Mouse (Mus musculus): ENCODE measurements around the gene Sec14l5. TPM values are rescaled to one million over a fixed set of nuclear protein-coding genes. Genes with fewer than 3 reads are reported as not detected.

Gene Sec14l5
- polyA plus RNA-seq, 1 experiment from 2014 or later = 0.03 TPM

DNA sequence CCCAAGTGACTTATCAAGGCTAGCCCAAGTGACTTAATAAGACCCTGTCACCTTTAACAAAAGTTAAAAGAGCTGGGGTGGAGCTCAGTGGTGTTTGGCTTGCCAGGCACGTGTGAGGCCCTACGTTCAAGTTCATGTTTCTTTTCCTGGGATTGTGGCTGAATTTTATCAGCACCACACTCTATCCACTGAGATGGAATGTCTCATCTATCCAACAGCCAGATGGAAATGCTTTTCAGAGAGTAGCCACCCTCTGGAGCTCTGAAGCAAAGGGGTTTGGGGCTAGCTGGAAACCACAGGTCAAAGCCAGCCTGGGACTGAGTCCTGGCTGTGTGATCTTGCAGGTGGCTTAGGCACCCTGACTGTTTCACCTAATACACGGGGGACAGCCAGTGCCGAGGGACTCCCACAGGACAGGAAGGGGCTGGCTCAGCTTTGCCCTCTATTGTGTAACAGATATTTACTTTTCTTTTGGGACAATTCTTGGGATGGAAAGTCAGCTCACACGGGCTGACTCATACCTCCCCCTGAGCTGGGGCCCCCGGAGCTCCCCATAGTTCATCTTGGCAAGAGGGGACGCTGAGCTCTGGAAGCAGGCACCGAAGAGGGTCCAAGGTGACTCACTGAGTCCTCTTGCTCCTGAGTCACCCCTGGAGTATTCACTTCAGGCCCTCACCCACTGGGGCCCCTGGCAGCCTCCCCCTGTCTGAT is 11.2 kb upstream of the Sec14l5 start:
- 49% methylated on average over 8 of the region's 8 CpGs for WGBS
- Histone ChIP-seq H3K4me2 (ENCODE audit: low read length) (no peak overlapping the region), H3K36me3 (ENCODE audit: control insufficient read depth, insufficient read depth, low read length) (no peaks in the 10 kb centered on the region), H3K4me1 (ENCODE audit: control insufficient read depth in 2 of 2, insufficient read depth in 2 of 2, low read length in 2 of 2) (peaks cover 34 to 50% of the 10 kb centered on the region in 2 experiments), H3K27me3 (ENCODE audit: control insufficient read depth, insufficient read depth, low read length) (peaks cover 28% of the 10 kb centered on the region), H3K9ac (ENCODE audit: low read length) (peak overlapping the region; percentile 7; the same call in 1 of the 2 replicates), H3K9me3 (ENCODE audit: control insufficient read depth, low read length) (no peaks in the 10 kb centered on the region), H3K4me3 (ENCODE audit: control insufficient read depth in 1 of 2, insufficient read depth in 1 of 2, low read depth in 1 of 2, low read length in 2 of 2) (no peak overlapping the region), H3K27ac (replicated peaks in 1 of 2; ENCODE audit: control insufficient read depth in 1 of 2, insufficient read depth in 1 of 2, low read depth in 2 of 2, low read length in 2 of 2) (peak overlapping the region; percentile 5 to 35; a peak in 3 of 4 replicates)
- ATAC-seq (ENCODE audit: insufficient number of reproducible peaks, insufficient read depth, low FRiP score, low read depth) = no peak

DNA sequence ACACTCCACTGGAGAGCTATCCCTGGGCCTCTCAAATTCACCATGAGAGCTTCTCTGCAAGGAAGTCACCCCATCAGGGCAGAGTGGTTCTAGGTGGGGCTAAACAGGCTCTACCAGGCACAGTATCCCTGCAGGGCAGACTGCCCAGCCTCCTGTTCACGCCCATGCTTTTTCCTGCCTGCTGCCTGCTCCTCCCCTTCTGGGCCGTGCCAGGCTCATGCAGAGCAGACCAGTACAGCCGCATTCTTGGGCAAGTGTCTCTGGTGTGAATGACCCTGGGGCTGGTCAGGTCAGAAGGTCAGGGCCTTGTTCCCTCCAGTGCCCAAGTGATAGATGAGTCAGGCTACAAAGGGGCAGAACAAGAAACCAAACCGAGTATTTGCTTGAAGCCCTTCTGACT is 10.4 kb upstream of the Sec14l5 start:
- H3K4me3 ChIP-seq (ENCODE audit: control insufficient read depth in 1 of 2, insufficient read depth in 1 of 2, low read depth in 1 of 2, low read length in 2 of 2) = no peak overlapping the region
- 21% methylated on average over 4 of the region's 4 CpGs for WGBS
- H3K27me3 ChIP-seq (ENCODE audit: control insufficient read depth, insufficient read depth, low read length) = peaks cover 20% of the 10 kb centered on the region
- H3K4me1 ChIP-seq (ENCODE audit: control insufficient read depth in 2 of 2, insufficient read depth in 2 of 2, low read length in 2 of 2) = peaks cover 34 to 43% of the 10 kb centered on the region in 2 experiments
- no peak overlapping the region for H3K4me2 ChIP-seq (ENCODE audit: low read length)
- H3K36me3 ChIP-seq (ENCODE audit: control insufficient read depth, insufficient read depth, low read length) = no peaks in the 10 kb centered on the region
- peak; percentile 11 for ATAC-seq (ENCODE audit: insufficient number of reproducible peaks, insufficient read depth, low FRiP score, low read depth)
- H3K9me3 ChIP-seq (ENCODE audit: control insufficient read depth, low read length) = no peaks in the 10 kb centered on the region
- H3K9ac ChIP-seq (ENCODE audit: low read length) = peak overlapping the region; percentile 7; the same call in 1 of the 2 replicates
- H3K27ac ChIP-seq (replicated peaks in 1 of 2; ENCODE audit: control insufficient read depth in 1 of 2, insufficient read depth in 1 of 2, low read depth in 2 of 2, low read length in 2 of 2) = no peak overlapping the region

DNA sequence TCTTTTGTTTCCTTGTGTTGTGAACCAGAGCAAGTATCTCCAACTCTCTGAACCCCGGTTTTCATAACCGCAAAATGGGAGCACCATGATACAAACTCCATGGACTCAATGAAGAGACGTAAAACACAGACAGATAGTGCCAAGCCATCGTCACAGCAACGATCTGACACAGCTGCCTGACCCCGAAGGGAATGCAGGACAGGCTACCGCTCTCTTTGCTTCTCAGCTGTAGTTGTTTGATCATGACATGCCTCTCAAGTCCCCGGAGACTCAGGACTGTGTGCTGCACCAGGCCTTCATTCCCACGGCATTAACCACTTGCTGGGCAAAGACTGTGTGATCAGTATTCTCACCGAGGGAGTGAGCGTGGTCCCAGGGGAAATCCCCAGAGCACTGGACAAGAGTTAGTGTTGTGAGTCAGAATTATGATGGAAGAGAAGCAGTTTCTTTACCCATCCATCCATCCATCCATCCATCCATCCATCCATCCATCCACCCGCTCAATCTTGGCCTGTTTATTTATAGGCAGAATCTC is 9.8 kb upstream of the Sec14l5 start:
- H3K4me2 ChIP-seq (ENCODE audit: low read length) = no peak overlapping the region
- H3K9ac ChIP-seq (ENCODE audit: low read length) = no peak overlapping the region
- peaks cover 34 to 38% of the 10 kb centered on the region in 2 experiments for H3K4me1 ChIP-seq (ENCODE audit: control insufficient read depth in 2 of 2, insufficient read depth in 2 of 2, low read length in 2 of 2)
- 61% methylated on average over 12 of the region's 12 CpGs for WGBS
- ATAC-seq (ENCODE audit: insufficient number of reproducible peaks, insufficient read depth, low FRiP score, low read depth) = no peak
- H3K9me3 ChIP-seq (ENCODE audit: control insufficient read depth, low read length) = no peaks in the 10 kb centered on the region
- no peak overlapping the region for H3K27ac ChIP-seq (replicated peaks in 1 of 2; ENCODE audit: control insufficient read depth in 1 of 2, insufficient read depth in 1 of 2, low read depth in 2 of 2, low read length in 2 of 2)
- no peak overlapping the region for H3K4me3 ChIP-seq (ENCODE audit: control insufficient read depth in 1 of 2, insufficient read depth in 1 of 2, low read depth in 1 of 2, low read length in 2 of 2)
- H3K27me3 ChIP-seq (ENCODE audit: control insufficient read depth, insufficient read depth, low read length) = peaks cover 15% of the 10 kb centered on the region
- no peaks in the 10 kb centered on the region for H3K36me3 ChIP-seq (ENCODE audit: control insufficient read depth, insufficient read depth, low read length)

DNA sequence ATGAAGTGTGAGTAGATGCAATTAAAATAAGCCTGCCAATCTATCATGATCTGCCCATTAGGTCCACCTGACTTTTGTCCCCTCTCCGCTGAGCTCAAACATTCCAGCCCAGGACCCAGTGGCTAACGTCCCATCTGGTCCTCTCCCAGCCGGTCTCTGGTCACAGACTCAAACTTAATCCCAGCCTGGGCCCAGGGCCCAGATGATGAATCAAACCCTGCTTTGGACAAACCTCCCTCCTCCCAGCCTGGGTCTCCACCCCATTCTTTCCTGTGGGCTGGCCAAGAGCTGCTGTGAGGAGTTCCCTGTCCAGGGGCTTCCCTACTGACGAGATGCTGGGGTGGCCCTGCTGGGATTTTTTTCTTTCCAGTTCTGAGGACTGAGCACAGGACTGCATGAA is 7.2 kb upstream of the Sec14l5 start:
- Histone ChIP-seq H3K27ac (replicated peaks in 1 of 2; ENCODE audit: control insufficient read depth in 1 of 2, insufficient read depth in 1 of 2, low read depth in 2 of 2, low read length in 2 of 2) (no peak overlapping the region), H3K36me3 (ENCODE audit: control insufficient read depth, insufficient read depth, low read length) (no peaks in the 10 kb centered on the region)
- 45% methylated on average over 4 of the region's 4 CpGs for WGBS

DNA sequence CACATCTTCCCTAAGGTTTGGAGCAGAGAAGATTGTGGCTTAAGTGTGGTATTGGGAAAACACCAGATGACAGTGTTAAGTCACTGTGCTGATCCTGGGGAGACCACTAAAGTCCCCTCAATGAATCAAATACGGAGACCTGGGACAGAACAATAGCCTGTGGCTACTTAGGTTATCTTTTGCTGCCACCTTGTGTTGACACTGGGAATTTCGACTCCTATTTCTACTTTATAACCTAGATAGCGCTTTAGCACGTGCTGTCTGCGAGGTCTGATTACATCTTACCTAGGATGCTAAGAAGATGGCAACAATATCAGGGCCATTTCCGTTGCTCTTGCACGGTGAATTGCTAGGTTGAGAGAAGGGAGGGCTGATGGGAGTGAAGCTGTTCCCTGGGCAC is 1.3 kb upstream of the Sec14l5 start:
- Histone ChIP-seq H3K9me3 (ENCODE audit: control insufficient read depth, low read length) (no peaks in the 10 kb centered on the region), H3K27me3 (ENCODE audit: control insufficient read depth, insufficient read depth, low read length) (peaks cover 26% of the 10 kb centered on the region; the same call in 1 of the 2 replicates), H3K4me1 (ENCODE audit: control insufficient read depth in 2 of 2, insufficient read depth in 2 of 2, low read length in 2 of 2) (peaks cover 5 to 10% of the 10 kb centered on the region in 2 experiments; a peak in 3 of 4 replicates), H3K9ac (ENCODE audit: low read length) (no peak overlapping the region), H3K36me3 (ENCODE audit: control insufficient read depth, insufficient read depth, low read length) (no peaks in the 10 kb centered on the region), H3K4me3 (ENCODE audit: control insufficient read depth in 1 of 2, insufficient read depth in 1 of 2, low read depth in 1 of 2, low read length in 2 of 2) (no peak overlapping the region), H3K27ac (replicated peaks in 1 of 2; ENCODE audit: control insufficient read depth in 1 of 2, insufficient read depth in 1 of 2, low read depth in 2 of 2, low read length in 2 of 2) (no peak overlapping the region), H3K4me2 (ENCODE audit: low read length) (no peak overlapping the region)
- no peak for ATAC-seq (ENCODE audit: insufficient number of reproducible peaks, insufficient read depth, low FRiP score, low read depth)
- WGBS = under 1% methylated on average over 7 of the region's 7 CpGs

More for the DNA sequence above, 7.2 kb upstream of the Sec14l5 start:
- ATAC-seq (ENCODE audit: insufficient number of reproducible peaks, insufficient read depth, low FRiP score, low read depth) = no peak
- H3K9ac ChIP-seq (ENCODE audit: low read length) = no peak overlapping the region
- H3K4me3 ChIP-seq (ENCODE audit: control insufficient read depth in 1 of 2, insufficient read depth in 1 of 2, low read depth in 1 of 2, low read length in 2 of 2) = no peak overlapping the region
- no peak overlapping the region for H3K4me2 ChIP-seq (ENCODE audit: low read length)
- no peaks in the 10 kb centered on the region for H3K27me3 ChIP-seq (ENCODE audit: control insufficient read depth, insufficient read depth, low read length)
- H3K4me1 ChIP-seq (ENCODE audit: control insufficient read depth in 2 of 2, insufficient read depth in 2 of 2, low read length in 2 of 2) = peaks cover 22 to 24% of the 10 kb centered on the region in 2 experiments
- H3K9me3 ChIP-seq (ENCODE audit: control insufficient read depth, low read length) = no peaks in the 10 kb centered on the region

DNA sequence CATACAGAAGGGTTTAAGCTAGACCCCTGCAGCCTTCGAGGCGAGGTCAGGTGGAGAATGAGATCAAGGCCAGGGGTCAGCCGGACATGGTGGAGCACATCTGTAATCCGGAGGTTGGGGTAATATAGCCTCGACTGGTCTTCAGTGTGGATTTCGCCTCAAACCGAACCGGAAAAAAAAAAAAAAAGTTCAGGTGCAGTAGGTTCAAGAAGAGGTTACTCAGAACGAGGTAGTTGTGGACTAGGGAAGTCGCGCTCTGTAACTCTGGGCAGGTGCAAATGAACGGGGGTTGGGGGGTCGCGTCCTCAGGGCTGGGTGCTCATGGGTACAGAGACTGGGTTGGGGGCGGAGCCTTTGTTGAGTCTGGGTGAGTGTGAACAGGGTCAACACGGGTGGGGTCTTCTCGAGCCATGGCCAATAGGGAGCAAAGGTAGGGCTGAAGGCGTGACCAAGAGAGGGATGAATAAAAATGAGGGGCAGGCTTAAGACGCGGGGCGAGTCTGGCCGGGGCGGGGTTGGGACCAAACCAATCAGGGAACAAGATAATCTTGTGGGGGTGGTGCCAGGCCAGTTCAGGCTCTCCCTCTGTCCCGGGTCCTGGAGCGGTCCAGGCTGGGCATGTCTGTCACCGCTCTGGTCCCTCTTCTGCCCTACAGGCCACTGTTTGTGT is 407 bp upstream of the Sec14l5 start:
- no peak overlapping the region for H3K27ac ChIP-seq (replicated peaks in 1 of 2; ENCODE audit: control insufficient read depth in 1 of 2, insufficient read depth in 1 of 2, low read depth in 2 of 2, low read length in 2 of 2)
- H3K27me3 ChIP-seq (ENCODE audit: control insufficient read depth, insufficient read depth, low read length) = peaks cover 29% of the 10 kb centered on the region; the same call in 1 of the 2 replicates
- no peak overlapping the region for H3K9ac ChIP-seq (ENCODE audit: low read length)
- H3K36me3 ChIP-seq (ENCODE audit: control insufficient read depth, insufficient read depth, low read length) = no peaks in the 10 kb centered on the region
- no peaks in the 10 kb centered on the region for H3K9me3 ChIP-seq (ENCODE audit: control insufficient read depth, low read length)
- H3K4me2 ChIP-seq (ENCODE audit: low read length) = peak overlapping the region; percentile 72
- WGBS = 2% methylated on average over 25 of the region's 26 CpGs
- peak overlapping the region; percentile 30 to 42 for H3K4me3 ChIP-seq (ENCODE audit: control insufficient read depth in 1 of 2, insufficient read depth in 1 of 2, low read depth in 1 of 2, low read length in 2 of 2)
- H3K4me1 ChIP-seq (ENCODE audit: control insufficient read depth in 2 of 2, insufficient read depth in 2 of 2, low read length in 2 of 2) = peaks cover 5 to 10% of the 10 kb centered on the region in 2 experiments; a peak in 3 of 4 replicates
- ATAC-seq (ENCODE audit: insufficient number of reproducible peaks, insufficient read depth, low FRiP score, low read depth) = peak; percentile 72

DNA sequence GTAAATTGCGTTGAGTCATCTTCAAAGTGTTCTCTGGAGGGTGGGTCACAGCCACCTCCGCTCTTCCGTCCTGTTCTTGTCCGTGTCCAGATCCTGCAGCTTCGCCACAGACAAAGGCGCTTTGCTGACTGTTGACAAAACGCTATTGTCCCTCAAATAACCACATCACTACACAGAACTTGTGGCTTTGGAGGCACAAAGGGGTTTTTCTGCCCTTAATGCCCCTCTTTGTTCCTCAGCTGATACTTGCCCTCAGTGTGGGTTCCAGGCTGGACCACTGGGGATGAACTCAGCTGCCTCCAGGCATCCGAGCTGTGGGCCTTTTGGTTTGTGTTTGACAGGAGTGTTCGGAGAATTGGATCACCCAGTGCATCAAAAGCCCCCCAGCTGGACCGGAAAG is 3.6 kb downstream of the Sec14l5 start:
- no peak for ATAC-seq (ENCODE audit: insufficient number of reproducible peaks, insufficient read depth, low FRiP score, low read depth)
- no peaks in the 10 kb centered on the region for H3K36me3 ChIP-seq (ENCODE audit: control insufficient read depth, insufficient read depth, low read length)
- no peak overlapping the region for H3K27ac ChIP-seq (replicated peaks in 1 of 2; ENCODE audit: control insufficient read depth in 1 of 2, insufficient read depth in 1 of 2, low read depth in 2 of 2, low read length in 2 of 2)
- no peaks in the 10 kb centered on the region for H3K9me3 ChIP-seq (ENCODE audit: control insufficient read depth, low read length)
- no peak overlapping the region for H3K4me3 ChIP-seq (ENCODE audit: control insufficient read depth in 1 of 2, insufficient read depth in 1 of 2, low read depth in 1 of 2, low read length in 2 of 2)
- H3K4me2 ChIP-seq (ENCODE audit: low read length) = no peak overlapping the region
- peaks cover 29% of the 10 kb centered on the region; the same call in 1 of the 2 replicates for H3K27me3 ChIP-seq (ENCODE audit: control insufficient read depth, insufficient read depth, low read length)
- 75% methylated on average over 10 of the region's 10 CpGs for WGBS
- peaks cover 5 to 10% of the 10 kb centered on the region in 2 experiments; a peak in 3 of 4 replicates for H3K4me1 ChIP-seq (ENCODE audit: control insufficient read depth in 2 of 2, insufficient read depth in 2 of 2, low read length in 2 of 2)
- no peak overlapping the region for H3K9ac ChIP-seq (ENCODE audit: low read length)

Measured in heart, embryonic 14.5 days (tissue).